Comparison of ENCODE assay signal across 37 mouse cellular contexts in genomic region chr15:10560005-10560404, GRCm38 (mm10). TPM values are rescaled to one million over a fixed set of nuclear protein-coding genes. Genes with fewer than 3 reads are reported as not detected.
"Had no signal": no experiment of that assay in that cellular context is flagged by ENCODE, and none has a peak within 500 bp of the region (broad histone marks: within the 10 kb centered on the region; RNA-seq: fewer than 3 reads in every experiment).

No protein-coding gene starts in this region.

- H3K9ac ChIP-seq: heart, embryonic 13.5 days; heart, embryonic 15.5 days; hindbrain, embryonic 13.5 days; hindbrain, embryonic 15.5 days; kidney, embryonic 15.5 days; limb, embryonic 12.5 days had no signal

- H3K4me2 ChIP-seq: heart, embryonic 11.5 days; heart, embryonic 13.5 days; heart, embryonic 15.5 days; hindbrain, embryonic 13.5 days; hindbrain, embryonic 15.5 days; kidney, embryonic 15.5 days; limb, embryonic 12.5 days; liver, embryonic 11.5 days had no signal

- H3K9me3 ChIP-seq: heart, embryonic 13.5 days; heart, embryonic 15.5 days; hindbrain, embryonic 13.5 days; hindbrain, embryonic 15.5 days; kidney, embryonic 15.5 days; limb, embryonic 10.5 days; limb, embryonic 12.5 days had no signal

- H3K27me3 ChIP-seq: heart, embryonic 13.5 days; heart, embryonic 15.5 days; hindbrain, embryonic 13.5 days; hindbrain, embryonic 15.5 days; kidney, embryonic 15.5 days; limb, embryonic 12.5 days had no signal

- H3K36me3 ChIP-seq: heart, embryonic 13.5 days; heart, embryonic 15.5 days; hindbrain, embryonic 13.5 days; hindbrain, embryonic 15.5 days; kidney, embryonic 15.5 days; limb, embryonic 10.5 days; limb, embryonic 12.5 days had no signal

- DNase-seq: gastrocnemius, postnatal 14 days; gastrocnemius, postnatal 36 days; heart, adult 2 months; heart, postnatal 14 days; heart, postnatal 36 days; kidney, adult 11 months; kidney, adult 2 months; kidney, adult 9 months; kidney, postnatal 14 days; kidney, postnatal 36 days; liver had no signal

- ATAC-seq: hindbrain, postnatal 0 days; intestine, embryonic 16.5 days had no signal

- H3K4me3 ChIP-seq: heart, adult 2 months; heart, embryonic 13.5 days; heart, embryonic 15.5 days; hindbrain, embryonic 13.5 days; hindbrain, embryonic 15.5 days; kidney, embryonic 15.5 days; left cerebral cortex, adult 2 months; limb, embryonic 10.5 days; limb, embryonic 12.5 days had no signal

- H3K4me1 ChIP-seq: heart, embryonic 13.5 days; heart, embryonic 15.5 days; hindbrain, embryonic 13.5 days; hindbrain, embryonic 15.5 days; kidney, embryonic 15.5 days; limb, embryonic 10.5 days; limb, embryonic 12.5 days had no signal

- H3K27ac ChIP-seq: heart, adult 2 months; heart, embryonic 13.5 days; heart, embryonic 15.5 days; hindbrain, embryonic 13.5 days; hindbrain, embryonic 15.5 days; hindbrain, postnatal 0 days; kidney, embryonic 15.5 days; kidney, postnatal 0 days; left cerebral cortex, adult 2 months; limb, embryonic 10.5 days; limb, embryonic 12.5 days had no signal

RNA-seq across cellular contexts. Expression of gene Ttc23l, which starts 1.5 kb away (rescaled TPM):
- total RNA-seq: gastrocnemius, adult 18-20 months; gastrocnemius, adult 8-10 months; gastrocnemius, postnatal 14 days; gastrocnemius, postnatal 36 days; heart, adult 2 months; heart, postnatal 14 days; heart, postnatal 36 days; hematopoietic stem cell, adult 5-6 weeks; hindbrain, postnatal 0 days; layer of hippocampus, adult 18-20 months; layer of hippocampus, postnatal 10 days; layer of hippocampus, postnatal 25 days; left cerebral cortex, adult 2 months; left cerebral cortex, postnatal 14 days; left cerebral cortex, postnatal 36 days had no signal
- polyA plus RNA-seq: heart, embryonic 11.5 days; heart, embryonic 13.5 days; heart, embryonic 15.5 days; heart, postnatal 0 days; hindbrain, embryonic 11.5 days; hindbrain, embryonic 13.5 days; hindbrain, embryonic 15.5 days; hindbrain, postnatal 0 days; intestine, embryonic 14.5 days; intestine, embryonic 16.5 days; kidney, adult 2 months; kidney, embryonic 15.5 days; kidney, postnatal 0 days; large intestine, adult 2 months; limb, embryonic 10.5 days; limb, embryonic 12.5 days; limb, embryonic 14.5 days; liver, embryonic 11.5 days had no signal
